Mouse (Mus musculus): ENCODE measurements around the gene Tgfbr2. TPM values are rescaled to one million over a fixed set of nuclear protein-coding genes. Genes with fewer than 3 reads are reported as not detected.

Gene Tgfbr2
- polyA plus RNA-seq, 1 experiment: 0.02 TPM

- TF ChIP-seq GATA1 (IDR thresholded peaks at IDR 0.05; ENCODE audit: low read length) (no peak), TAL1 (IDR thresholded peaks at IDR 0.05; ENCODE audit: low read length) (no peak)
- Histone ChIP-seq H3K36me3 (ENCODE audit: control insufficient read depth) (no peaks in the 10 kb centered on the region), H3K27me3 (ENCODE audit: control insufficient read depth) (no peaks in the 10 kb centered on the region), H3K4me1 (ENCODE audit: control insufficient read depth) (no peaks in the 10 kb centered on the region), H3K4me3 (replicated peaks) (no peak overlapping the region), H3K9me3 (ENCODE audit: control insufficient read depth, low read length) (no peaks in the 10 kb centered on the region)
Measured at GRCm38 (mm10) chr9:116217099-116217498, 41.9 kb upstream of the Tgfbr2 start.

DNA sequence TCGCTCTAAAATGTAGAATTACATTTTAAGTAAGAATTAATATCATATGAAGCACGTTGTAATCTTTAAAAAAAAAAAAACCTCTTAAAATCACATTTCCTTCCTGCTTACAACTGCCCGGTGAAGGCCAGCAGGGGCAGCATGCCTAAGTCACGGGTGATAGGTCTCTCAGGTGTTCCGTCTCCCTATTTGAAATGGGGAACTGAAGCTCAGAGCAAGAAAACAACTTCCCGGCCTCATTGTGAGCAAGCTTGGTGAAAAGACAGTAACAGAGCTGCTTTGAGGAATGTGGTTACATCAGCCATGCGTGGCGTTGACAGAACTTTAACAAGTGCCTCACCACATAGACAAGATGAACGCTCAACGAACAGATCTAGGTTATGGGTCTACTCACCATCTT, 41.5 kb upstream of the Tgfbr2 start:
- H3K36me3 ChIP-seq (ENCODE audit: control insufficient read depth): no peaks in the 10 kb centered on the region
- H3K4me1 ChIP-seq (ENCODE audit: control insufficient read depth): no peaks in the 10 kb centered on the region
- H3K4me3 ChIP-seq (replicated peaks): no peak overlapping the region
- TF ChIP-seq TAL1 (IDR thresholded peaks at IDR 0.05; ENCODE audit: low read length): no peak
- TF ChIP-seq GATA1 (IDR thresholded peaks at IDR 0.05; ENCODE audit: low read length): no peak
- no peaks in the 10 kb centered on the region for H3K9me3 ChIP-seq (ENCODE audit: control insufficient read depth, low read length)
- no peaks in the 10 kb centered on the region for H3K27me3 ChIP-seq (ENCODE audit: control insufficient read depth)

- Histone ChIP-seq H3K4me3 (replicated peaks) (no peak overlapping the region), H3K36me3 (ENCODE audit: control insufficient read depth) (no peaks in the 10 kb centered on the region), H3K4me1 (ENCODE audit: control insufficient read depth) (no peaks in the 10 kb centered on the region), H3K27me3 (ENCODE audit: control insufficient read depth) (no peaks in the 10 kb centered on the region), H3K9me3 (ENCODE audit: control insufficient read depth, low read length) (no peaks in the 10 kb centered on the region)
- TF ChIP-seq GATA1 (IDR thresholded peaks at IDR 0.05; ENCODE audit: low read length) (no peak), TAL1 (IDR thresholded peaks at IDR 0.05; ENCODE audit: low read length) (no peak)
Measured at GRCm38 (mm10) chr9:116214296-116214695, 39.1 kb upstream of the Tgfbr2 start.

GRCm38 (mm10) chr9:116212915-116213619, 37.9 kb upstream of the Tgfbr2 start:
- Histone ChIP-seq H3K4me1 (ENCODE audit: control insufficient read depth) (no peaks in the 10 kb centered on the region), H3K4me3 (replicated peaks) (no peak overlapping the region), H3K27me3 (ENCODE audit: control insufficient read depth) (no peaks in the 10 kb centered on the region), H3K9me3 (ENCODE audit: control insufficient read depth, low read length) (no peaks in the 10 kb centered on the region), H3K36me3 (ENCODE audit: control insufficient read depth) (no peaks in the 10 kb centered on the region)
- TF ChIP-seq GATA1 (IDR thresholded peaks at IDR 0.05; ENCODE audit: low read length) (no peak), TAL1 (IDR thresholded peaks at IDR 0.05; ENCODE audit: low read length) (no peak)

GRCm38 (mm10) chr9:116212069-116212468, 36.9 kb upstream of the Tgfbr2 start:
- H3K4me1 ChIP-seq (ENCODE audit: control insufficient read depth): no peaks in the 10 kb centered on the region
- no peaks in the 10 kb centered on the region for H3K36me3 ChIP-seq (ENCODE audit: control insufficient read depth)
- H3K27me3 ChIP-seq (ENCODE audit: control insufficient read depth): no peaks in the 10 kb centered on the region
- no peaks in the 10 kb centered on the region for H3K9me3 ChIP-seq (ENCODE audit: control insufficient read depth, low read length)
- TF ChIP-seq GATA1 (IDR thresholded peaks at IDR 0.05; ENCODE audit: low read length) (no peak), TAL1 (IDR thresholded peaks at IDR 0.05; ENCODE audit: low read length) (no peak)
- H3K4me3 ChIP-seq (replicated peaks): no peak overlapping the region

GRCm38 (mm10) chr9:116208169-116208904, 33.2 kb upstream of the Tgfbr2 start:
- Histone ChIP-seq H3K9me3 (ENCODE audit: control insufficient read depth, low read length) (no peaks in the 10 kb centered on the region), H3K4me3 (replicated peaks) (no peak overlapping the region), H3K36me3 (ENCODE audit: control insufficient read depth) (no peaks in the 10 kb centered on the region), H3K4me1 (ENCODE audit: control insufficient read depth) (no peaks in the 10 kb centered on the region), H3K27me3 (ENCODE audit: control insufficient read depth) (no peaks in the 10 kb centered on the region)
- no peak for TF ChIP-seq TAL1 (IDR thresholded peaks at IDR 0.05; ENCODE audit: low read length)
- TF ChIP-seq GATA1 (IDR thresholded peaks at IDR 0.05; ENCODE audit: low read length): no peak

DNA sequence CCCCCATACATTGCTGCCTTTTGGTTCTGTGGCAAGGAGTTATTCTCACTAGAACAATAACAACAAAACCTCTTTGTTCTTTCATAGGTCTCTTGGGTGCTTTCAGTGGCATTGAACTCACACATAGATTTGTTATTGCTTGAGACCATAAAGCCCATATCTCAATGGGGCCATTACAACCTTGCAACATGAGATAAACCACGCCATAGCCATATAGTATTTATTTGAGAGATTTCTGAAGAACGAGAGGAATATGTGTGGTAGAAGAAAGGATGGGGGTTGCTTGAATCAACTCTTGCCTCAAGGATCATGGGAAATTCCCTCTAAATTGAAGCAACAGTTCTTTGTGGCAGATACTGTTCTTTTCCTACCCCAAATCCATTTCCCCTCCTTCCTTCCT, 31.7 kb upstream of the Tgfbr2 start:
- no peaks in the 10 kb centered on the region for H3K27me3 ChIP-seq (ENCODE audit: control insufficient read depth)
- no peaks in the 10 kb centered on the region for H3K36me3 ChIP-seq (ENCODE audit: control insufficient read depth)

DNA sequence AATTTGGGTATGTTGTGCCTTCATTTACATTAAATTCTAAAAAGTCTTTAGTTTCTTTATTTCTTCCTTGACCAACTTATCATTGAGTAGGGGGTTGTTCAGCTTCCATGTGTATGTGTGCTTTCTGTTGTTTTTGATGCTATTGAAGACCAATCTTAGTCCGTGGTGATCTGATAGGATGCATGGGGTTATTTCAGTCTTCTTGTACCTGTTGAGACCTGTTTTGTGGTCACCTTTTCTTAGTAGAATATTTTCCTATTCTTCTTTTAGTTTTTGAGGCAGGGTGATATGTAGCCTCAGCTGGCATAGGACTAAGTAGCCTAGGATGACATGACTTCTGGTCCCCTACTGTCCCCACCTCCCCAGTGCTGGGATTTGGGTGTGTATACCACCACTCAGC, 28.5 kb upstream of the Tgfbr2 start:
- Histone ChIP-seq H3K27me3 (ENCODE audit: control insufficient read depth) (no peaks in the 10 kb centered on the region), H3K9me3 (ENCODE audit: control insufficient read depth, low read length) (no peaks in the 10 kb centered on the region), H3K4me1 (ENCODE audit: control insufficient read depth) (no peaks in the 10 kb centered on the region), H3K4me3 (replicated peaks) (no peak overlapping the region), H3K36me3 (ENCODE audit: control insufficient read depth) (no peaks in the 10 kb centered on the region)
- TF ChIP-seq GATA1 (IDR thresholded peaks at IDR 0.05; ENCODE audit: low read length) (no peak), TAL1 (IDR thresholded peaks at IDR 0.05; ENCODE audit: low read length) (no peak)

More for the DNA sequence above, 31.7 kb upstream of the Tgfbr2 start:
- no peaks in the 10 kb centered on the region for H3K4me1 ChIP-seq (ENCODE audit: control insufficient read depth)
- TF ChIP-seq GATA1 (IDR thresholded peaks at IDR 0.05; ENCODE audit: low read length): no peak
- TF ChIP-seq TAL1 (IDR thresholded peaks at IDR 0.05; ENCODE audit: low read length): no peak
- H3K4me3 ChIP-seq (replicated peaks): no peak overlapping the region
- no peaks in the 10 kb centered on the region for H3K9me3 ChIP-seq (ENCODE audit: control insufficient read depth, low read length)

GRCm38 (mm10) chr9:116199127-116199526, 24.0 kb upstream of the Tgfbr2 start:
- TF ChIP-seq TAL1 (IDR thresholded peaks at IDR 0.05; ENCODE audit: low read length): no peak
- H3K27me3 ChIP-seq (ENCODE audit: control insufficient read depth): no peaks in the 10 kb centered on the region
- H3K9me3 ChIP-seq (ENCODE audit: control insufficient read depth, low read length): no peaks in the 10 kb centered on the region
- H3K36me3 ChIP-seq (ENCODE audit: control insufficient read depth): no peaks in the 10 kb centered on the region
- no peaks in the 10 kb centered on the region; the same call in 1 of the 2 replicates for H3K4me1 ChIP-seq (ENCODE audit: control insufficient read depth)
- no peak overlapping the region for H3K4me3 ChIP-seq (replicated peaks)

Measured in erythroblast, embryonic 14.5 days (primary cell).